Mouse (Mus musculus) gastrocnemius, postnatal 10 days (tissue): ENCODE measurements at regions not wholly inside any gene's neighbourhood (a gene's known extent, or its start where the extent isn't known, plus 50 kb on each side); places are given as distances from the start of the nearest gene placed in this dataset.

Experiments
- DNase-seq: peaks from one replicate; pipeline ENCODE4 v3.0.0; 2021; ENCODE audit warnings: mixed read lengths

DNA sequence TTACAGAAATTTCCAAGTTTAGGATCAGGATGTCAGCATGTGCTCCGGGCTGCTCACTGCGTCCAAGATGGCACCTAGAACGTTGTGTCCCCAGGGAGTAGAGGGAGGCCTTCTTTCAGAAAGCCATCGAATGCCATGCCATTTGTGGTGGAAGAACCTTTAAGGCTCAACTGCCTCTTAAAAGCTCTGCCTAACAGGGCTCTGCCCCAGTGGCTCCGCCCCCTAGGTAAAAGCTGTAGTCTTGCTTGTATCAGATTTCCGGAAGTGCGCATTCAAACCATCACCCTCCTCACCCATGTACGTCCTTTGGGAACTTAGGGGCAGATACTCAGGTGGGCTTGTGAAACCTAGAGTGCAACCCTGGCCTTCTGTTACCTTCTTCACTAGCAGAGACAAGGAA is 54.0 kb upstream of the Psmd7 start:
- no peak for DNase-seq

DNA sequence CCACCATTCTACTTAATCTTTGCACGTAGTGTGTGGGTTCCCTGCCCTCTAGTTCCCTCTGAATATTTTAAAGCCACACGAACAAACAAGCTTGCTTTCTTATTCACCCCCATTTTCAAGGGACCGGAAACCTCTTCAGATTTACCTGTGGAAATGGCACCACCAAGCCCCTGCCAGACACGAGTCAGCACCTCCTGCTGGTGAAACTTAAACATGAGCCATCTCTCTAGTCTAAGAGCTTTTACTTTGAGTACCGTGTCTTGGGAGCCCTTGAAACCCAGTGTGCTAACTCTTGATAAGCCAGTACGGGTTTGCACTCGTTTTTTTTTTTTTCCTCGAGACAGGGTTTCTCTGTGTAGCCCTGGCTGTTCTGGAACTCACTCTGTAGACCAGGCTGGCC is 59.7 kb upstream of the Psmd7 start:
- DNase-seq = no peak

DNA sequence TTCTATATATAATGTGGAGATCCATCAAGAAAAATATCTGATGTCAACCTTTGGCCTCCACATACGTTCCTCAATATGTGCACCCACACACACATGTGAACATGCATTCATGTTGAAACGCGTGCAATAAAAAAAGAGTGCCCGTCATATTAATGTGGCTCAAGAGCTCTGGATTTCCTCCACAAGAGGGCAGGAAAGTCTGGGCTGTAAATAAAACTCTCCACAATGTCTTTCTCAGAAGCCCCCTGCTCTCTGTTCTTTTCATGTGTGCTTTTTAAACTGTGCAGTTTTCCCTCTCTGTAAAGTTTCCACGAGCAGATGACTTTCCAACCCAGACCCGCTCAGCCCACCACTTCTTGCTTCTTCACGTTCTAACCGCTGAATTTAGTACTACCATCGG is 62.0 kb upstream of the Psmd7 start:
- DNase-seq = no peak

- DNase-seq = no peak
Measured at GRCm38 (mm10) chr8:107651424-107651823, 63.2 kb upstream of the Psmd7 start.

DNA sequence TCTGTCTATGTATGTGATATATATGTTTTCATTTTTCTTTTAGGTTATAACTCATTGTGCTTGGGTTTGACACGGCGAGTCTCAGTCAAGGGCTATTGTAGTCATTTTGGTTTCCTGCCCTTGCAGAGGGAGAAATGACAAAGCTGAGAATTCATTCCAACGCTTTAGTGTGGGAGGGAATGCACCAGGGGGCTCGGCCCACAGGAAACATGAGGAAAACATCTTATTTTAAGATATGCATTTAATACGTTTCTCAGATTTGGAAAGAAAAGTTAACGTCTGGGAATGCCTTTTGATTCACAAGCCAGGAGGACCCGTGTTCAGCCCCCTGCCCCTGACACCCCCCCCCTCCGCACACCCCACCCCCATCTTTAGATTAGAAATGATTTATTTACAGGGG is 64.0 kb upstream of the Psmd7 start:
- no peak for DNase-seq

DNA sequence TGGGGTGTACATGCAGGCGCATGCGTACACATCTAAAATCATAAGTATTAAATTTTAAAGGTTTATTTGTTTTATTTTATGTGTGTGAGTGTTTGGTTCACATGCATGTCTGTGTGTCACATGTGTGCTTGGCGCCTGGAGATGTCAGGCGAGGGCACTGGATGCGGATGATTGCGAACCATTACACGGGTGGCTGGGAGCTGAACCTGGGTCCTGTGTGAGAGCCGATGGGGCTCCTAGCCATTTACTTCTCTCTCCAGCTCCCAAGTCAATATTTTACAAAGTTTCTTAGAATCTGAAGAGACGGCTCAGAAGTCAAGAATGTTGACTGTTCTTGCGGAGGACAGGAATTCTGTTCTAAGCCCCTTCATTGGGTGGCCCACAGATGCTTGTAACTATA is 65.4 kb upstream of the Psmd7 start:
- no peak for DNase-seq

DNA sequence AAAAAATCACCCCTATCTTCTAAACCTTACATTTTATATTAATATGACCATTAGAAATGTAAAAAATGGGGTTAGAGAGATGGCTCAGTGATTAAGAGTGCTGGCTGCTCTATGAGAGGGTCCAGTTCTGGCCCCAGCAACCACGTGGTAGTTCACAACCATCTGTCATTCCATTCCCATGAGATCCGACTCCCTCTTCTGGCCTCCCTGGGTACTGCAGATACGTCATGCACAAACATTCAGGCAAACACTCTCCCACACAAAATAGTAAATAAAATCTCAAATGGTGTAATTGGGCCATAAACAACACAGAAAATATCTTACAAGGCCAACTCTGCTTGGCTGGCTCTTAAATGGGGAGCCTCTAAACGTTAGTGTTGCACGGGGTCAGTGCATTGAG is 68.4 kb upstream of the Psmd7 start:
- no peak for DNase-seq

DNA sequence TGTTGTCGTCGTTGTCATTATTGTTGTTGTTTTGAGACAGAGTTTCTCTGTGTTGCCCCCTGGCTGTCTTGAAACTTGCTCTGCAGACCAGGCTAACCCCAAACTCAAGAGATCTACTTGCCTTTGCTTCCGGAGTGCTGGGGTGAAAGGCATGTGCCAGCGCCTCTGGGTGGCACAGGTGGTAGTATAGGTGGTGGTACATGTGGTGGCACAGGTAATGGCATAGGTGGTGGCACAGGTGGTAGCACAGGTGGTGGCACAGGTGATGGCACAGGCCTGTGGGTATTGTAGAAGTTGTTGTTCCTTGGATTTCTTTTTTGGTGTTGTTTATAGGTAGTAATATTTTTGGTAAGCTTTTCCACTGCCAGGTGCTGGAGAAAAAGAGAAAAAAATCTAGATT is 69.5 kb upstream of the Psmd7 start:
- DNase-seq = no peak

DNA sequence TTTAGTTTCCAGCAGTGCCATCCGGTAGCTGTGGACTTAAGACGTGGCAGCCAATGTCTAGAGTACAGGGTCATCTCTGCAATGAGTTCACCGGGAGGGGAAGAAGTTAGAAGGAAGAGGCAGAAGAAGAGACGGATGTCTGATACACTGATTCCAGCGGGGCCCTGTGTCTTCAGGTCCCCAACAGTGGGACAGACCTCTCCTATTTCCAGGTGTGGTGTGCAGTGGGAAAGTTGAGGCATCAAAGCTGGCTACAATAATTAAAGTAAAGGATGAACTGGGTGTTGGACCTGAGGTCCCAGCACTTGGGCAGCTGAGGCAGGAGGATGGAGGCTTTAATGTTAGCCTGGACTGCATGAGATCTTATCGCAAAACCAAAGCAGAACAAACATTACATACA is 70.1 kb upstream of the Psmd7 start:
- no peak for DNase-seq

- no peak for DNase-seq
Measured at GRCm38 (mm10) chr8:107660624-107661023, 72.4 kb upstream of the Psmd7 start.

DNA sequence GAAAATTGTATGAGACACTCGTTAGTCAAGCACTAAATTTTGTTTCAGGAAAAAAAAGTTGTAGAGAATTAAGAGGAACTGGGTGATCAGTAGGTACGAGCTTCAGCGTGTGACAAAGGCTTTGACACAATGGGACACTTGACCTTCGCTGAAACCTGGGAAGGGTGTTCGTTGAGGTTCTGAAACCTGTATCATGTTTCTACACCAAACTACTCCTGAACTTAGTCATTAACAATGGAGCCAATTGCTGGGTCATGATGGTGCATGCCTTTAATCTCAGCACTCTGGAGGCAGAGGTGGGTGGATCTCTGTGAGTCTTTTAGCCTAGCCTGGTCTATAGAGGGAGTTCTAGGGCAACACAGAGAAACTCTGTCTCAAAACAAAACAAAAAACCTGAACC is 81.3 kb upstream of the Psmd7 start:
- no peak for DNase-seq

DNA sequence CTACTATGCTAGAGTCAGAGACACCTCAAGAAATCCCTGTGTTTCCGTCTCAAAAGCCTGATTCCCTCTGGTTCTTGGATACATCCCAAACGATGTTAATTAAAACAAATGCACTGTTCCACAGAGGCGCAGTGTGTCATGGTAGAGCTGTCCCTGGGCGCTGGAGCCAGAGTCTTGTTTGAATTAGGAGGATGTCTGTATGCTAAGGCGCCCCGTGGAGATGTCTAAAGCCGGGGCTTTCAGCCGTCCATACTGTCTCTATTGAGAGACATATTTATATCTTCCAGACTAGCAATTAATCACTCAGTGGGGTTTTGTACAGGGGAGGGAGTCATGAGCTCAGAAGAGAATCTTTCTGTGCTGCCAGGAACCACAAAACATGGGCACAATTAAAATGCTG is 83.2 kb upstream of the Psmd7 start:
- DNase-seq = no peak

DNA sequence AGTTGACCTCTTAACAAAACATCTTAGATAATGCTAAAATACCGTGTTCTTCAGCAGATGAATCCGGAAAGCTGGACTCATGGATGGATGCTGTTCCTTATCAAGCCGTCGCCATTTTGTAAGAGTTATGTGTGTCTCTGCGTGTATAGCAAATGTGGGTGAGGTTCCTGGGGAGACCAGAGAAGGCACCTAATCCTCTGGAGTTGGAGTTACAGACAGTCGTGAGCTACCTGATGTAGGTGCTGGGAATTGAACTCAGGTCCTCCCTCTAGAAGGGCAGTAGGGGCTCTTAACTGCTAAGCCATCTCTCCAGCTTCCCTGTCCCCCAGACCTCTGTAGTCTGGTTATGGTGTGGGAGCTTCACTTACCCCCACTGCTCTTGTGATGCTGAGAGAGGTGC is 84.4 kb upstream of the Psmd7 start:
- DNase-seq = no peak

- DNase-seq = no peak
Measured at GRCm38 (mm10) chr8:107682066-107682465, 93.8 kb upstream of the Psmd7 start.

DNA sequence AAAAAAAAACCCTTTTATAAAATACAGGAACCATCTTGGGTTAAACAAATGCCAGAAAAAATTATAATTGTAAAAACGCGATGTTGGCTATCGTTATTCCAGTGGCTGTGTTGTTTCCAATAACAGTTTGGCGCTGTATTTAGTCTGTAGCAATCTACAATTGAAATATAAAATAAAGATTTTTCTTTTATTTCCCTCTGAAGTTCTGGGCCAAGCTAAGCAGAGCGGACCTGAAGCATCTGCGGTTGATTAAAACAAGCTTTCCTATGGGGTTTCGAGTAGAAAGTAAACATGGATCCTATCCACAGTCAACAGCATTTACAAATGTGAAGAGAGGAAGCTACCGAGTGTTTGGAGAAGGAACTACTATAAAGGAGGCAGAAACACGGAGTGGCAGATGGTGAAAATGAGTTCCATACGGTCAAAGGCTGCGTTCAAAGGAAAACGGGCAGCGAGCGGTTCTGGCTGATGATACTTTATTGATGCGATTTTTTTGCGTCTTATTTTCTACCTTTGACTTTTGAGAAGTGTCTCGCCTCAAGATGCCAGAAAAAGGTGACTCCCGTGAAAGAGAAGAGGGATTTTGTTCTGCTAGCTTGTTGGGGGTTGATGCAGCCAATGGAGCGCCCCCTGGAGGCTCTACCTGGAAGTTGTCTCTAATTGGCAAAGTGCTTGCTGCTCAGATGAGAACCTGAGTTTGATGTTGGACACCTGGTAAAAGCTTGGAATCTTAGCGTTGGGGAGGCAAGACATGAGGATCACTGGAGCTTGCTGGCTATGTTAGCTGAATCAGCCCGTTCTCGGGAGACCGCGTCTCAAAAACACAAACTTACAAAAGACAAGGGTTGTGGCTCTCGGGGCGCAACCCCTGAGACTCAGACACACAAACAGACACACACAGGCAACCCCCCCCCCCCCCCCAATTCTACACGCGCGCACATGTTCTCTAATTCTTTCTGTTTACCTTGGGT is 96.7 kb upstream of the Psmd7 start:
- peak; percentile 34 for DNase-seq

GRCm38 (mm10) chr8:107686936-107687335 is 98.7 kb upstream of the Psmd7 start:
- DNase-seq = no peak

- DNase-seq = no peak
Measured at GRCm38 (mm10) chr8:107687529-107687928, 99.3 kb upstream of the Psmd7 start.

GRCm38 (mm10) chr8:107689020-107689419 is 100.8 kb upstream of the Psmd7 start:
- no peak for DNase-seq

- DNase-seq = no peak
Measured at GRCm38 (mm10) chr8:107691251-107691650, 103.0 kb upstream of the Psmd7 start.

GRCm38 (mm10) chr8:107696384-107697346 is 108.4 kb upstream of the Psmd7 start:
- no peak for DNase-seq

DNA sequence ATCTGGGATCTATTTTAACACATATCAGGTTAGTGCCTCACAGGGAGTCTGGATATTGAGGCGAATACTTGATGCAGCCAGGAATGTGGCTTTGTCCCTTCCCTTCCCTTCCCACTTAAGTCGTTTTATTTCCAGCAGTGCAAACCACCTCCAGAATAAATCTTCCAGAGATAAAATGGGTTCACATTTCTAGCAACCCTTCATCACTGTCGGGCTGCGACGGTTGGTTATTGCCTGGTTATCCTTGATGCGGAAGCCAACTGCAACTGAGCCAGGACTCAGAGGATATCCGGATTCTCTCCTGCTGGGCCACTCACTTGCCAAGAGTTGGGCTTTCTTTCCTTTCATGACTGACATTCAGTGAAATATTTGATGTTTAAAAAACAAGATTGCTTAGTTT is 111.0 kb upstream of the Psmd7 start:
- no peak for DNase-seq

DNA sequence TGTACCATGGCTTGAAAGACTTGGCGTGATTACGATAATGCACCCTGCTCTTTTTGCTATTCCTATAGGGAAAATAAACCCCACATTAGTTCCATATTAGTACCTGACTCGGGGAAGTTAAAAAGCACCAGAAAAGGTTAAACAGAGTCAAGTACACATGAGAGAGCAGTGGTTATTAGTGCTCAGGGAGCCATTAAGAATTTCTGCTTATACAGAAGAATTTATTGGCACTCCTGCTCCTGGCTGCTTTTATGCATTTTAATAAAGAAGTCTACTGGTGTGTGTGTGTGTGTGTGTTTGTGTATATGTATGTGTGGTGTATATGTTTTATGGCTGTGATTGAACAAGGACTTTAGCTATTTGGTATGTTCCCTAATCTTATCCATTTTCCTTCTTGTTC is 111.5 kb upstream of the Psmd7 start:
- DNase-seq = no peak

- DNase-seq = no peak
Measured at GRCm38 (mm10) chr8:107715901-107716300, 127.6 kb upstream of the Psmd7 start.
